Mouse (Mus musculus) spleen, adult 2 months (tissue): ENCODE measurements around the gene Olfr948. TPM values are rescaled to one million over a fixed set of nuclear protein-coding genes. Genes with fewer than 3 reads are reported as not detected.

ENCODE experiments used
- DNase-seq, 2 experiments: peaks; one replicate each; pipeline versions ENCODE4 v3.0.0 to v3.0.0-alpha.2; 2012 to 2021; ENCODE audit warnings: low spot score in 2 of 2, low read depth in 1 of 2
- H3K27ac ChIP-seq: fragments of 200-500 bp; 2 replicates; pipeline ENCODE4 v1.5.1; 2012; ENCODE audit warnings: low read length, inconsistent platforms; ENCODE audit not compliant: insufficient read depth
- H3K27me3 ChIP-seq: fragments of 200-500 bp; 2 replicates; pipeline ENCODE4 v1.6.1; 2012; ENCODE audit warnings: mild to moderate bottlenecking, moderate library complexity, low read length, inconsistent platforms; ENCODE audit not compliant: control insufficient read depth, insufficient read depth
- H3K36me3 ChIP-seq: fragments of 200-500 bp; 2 replicates; pipeline ENCODE4 v1.6.1; 2012; ENCODE audit warnings: mild to moderate bottlenecking, low read length, inconsistent platforms; ENCODE audit not compliant: control insufficient read depth, insufficient read depth
- H3K4me1 ChIP-seq: fragments of 200-500 bp; 2 replicates; pipeline ENCODE4 v1.6.1; 2011; ENCODE audit warnings: inconsistent platforms; ENCODE audit not compliant: control insufficient read depth, insufficient read depth, insufficient read length
- H3K4me3 ChIP-seq: fragments of 200-500 bp; 2 replicates; pipeline ENCODE4 v1.5.1; 2011; ENCODE audit warnings: mild to moderate bottlenecking, inconsistent platforms; ENCODE audit not compliant: insufficient read depth, insufficient read length; ENCODE audit errors: extremely low read depth
- CTCF ChIP-seq: fragments of 200-500 bp; IDR thresholded peaks from 2 replicates; pipeline ENCODE4 v1.5.1; 2011; ENCODE audit warnings: mild to moderate bottlenecking, inconsistent platforms; ENCODE audit not compliant: insufficient read depth, insufficient read length, insufficient replicate concordance; ENCODE audit errors: extremely low read depth
- POLR2A ChIP-seq: fragments of 200-500 bp; IDR thresholded peaks from 2 replicates; pipeline ENCODE4 v1.6.1; 2011; ENCODE audit warnings: low read depth, low read length, inconsistent platforms
- WGBS: fragments of 180-500 bp; shearing (Covaris S2); methylation state at CpG from one replicate; pipeline ENCODE4 v1.1.7; 2018; 5-methylcytosine and 5-hydroxymethylcytosine counted together
- polyA plus RNA-seq: library from polyadenylated mRNA; depleted of rRNA; stranded (reverse); fragments of >200 nt; gene quantifications from 2 replicates; pipeline ENCODE4 v1.2.3, GENCODE M21; 2012; rRNA removed

Gene Olfr948
- polyA plus RNA-seq, result not detected in 2 replicates

DNA sequence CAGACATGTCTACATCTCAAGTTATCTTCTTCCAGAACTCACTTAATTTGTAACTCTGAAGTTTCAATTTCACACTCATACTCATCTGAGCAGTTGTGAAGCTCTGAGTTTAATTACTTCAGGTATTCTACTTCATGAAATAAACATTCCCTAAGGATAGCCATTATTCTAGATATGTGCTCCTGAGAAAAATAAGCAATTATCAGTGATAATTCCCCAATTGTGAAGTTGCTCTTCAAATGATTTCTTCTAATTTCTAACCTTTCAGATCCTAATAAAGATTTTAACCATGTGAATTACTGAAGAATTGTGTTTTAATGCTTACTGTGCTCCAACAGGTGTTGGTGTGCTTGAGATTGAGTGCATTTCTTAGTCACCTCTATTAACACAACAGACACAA, at the start of gene Olfr948:
TSS of gene Olfr948 (minus strand) at position 101 of the 400 bp plus-strand sequence.
- H3K4me1 ChIP-seq, result no peaks in the 10 kb centered on the region
- H3K27ac ChIP-seq, result no peak within 1 kb of the TSS
- H3K36me3 ChIP-seq, result no peaks in the 10 kb centered on the region
- no peak for DNase-seq
- no peak within 1 kb of the TSS for H3K4me3 ChIP-seq
- no peak for TF ChIP-seq CTCF
- TF ChIP-seq POLR2A, result no peak
- no peaks in the 10 kb centered on the region for H3K27me3 ChIP-seq

DNA sequence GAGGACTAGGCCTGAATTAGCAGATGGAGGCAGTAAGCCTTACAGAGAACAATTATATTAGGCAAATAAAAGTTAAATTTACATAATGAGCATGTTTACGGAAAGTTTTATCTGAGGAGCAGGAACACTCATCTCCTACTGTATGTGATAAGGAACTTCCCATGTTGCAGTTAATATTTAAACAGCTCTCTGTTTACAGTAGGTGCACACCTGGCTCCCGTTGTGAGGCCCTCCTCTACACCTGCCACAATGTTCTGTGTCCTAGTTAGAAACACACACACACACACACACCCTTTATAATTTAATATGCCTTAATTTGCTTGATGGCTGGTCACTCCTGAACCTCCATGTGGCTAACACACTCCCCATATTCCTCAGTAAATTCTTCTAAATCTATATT, 38.7 kb downstream of the Olfr948 start:
- Histone ChIP-seq H3K4me3 (no peak overlapping the region), H3K27ac (no peak overlapping the region), H3K27me3 (no peaks in the 10 kb centered on the region), H3K36me3 (no peaks in the 10 kb centered on the region), H3K4me1 (no peaks in the 10 kb centered on the region)
- WGBS, result 82% methylated on average over 2 of the region's 2 CpGs
- no peak for DNase-seq
- no peak for TF ChIP-seq POLR2A
- TF ChIP-seq CTCF, result no peak

DNA sequence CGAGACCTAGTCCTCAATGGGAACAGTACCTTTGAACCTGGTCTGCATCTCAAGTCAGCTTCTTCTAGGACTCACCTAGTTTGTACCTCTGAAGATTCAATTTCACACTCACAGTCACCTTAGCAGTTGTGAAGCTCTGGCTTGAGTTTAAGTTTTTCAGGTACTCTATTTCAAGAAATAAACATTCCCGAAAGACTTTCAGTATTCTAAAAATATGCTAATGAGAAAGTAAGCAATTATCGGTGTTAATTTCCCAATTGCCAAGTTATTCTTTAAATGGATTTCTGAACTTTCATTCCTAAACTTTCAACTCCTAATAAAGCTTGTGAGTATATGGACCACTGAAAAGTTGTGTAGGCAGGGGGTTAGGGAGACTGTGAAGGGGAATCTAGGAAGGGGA, 49.1 kb downstream of the Olfr948 start, which contains the start of gene Olfr945:
TSS of gene Olfr945 (minus strand) at position 101 of the 400 bp plus-strand sequence.
- no peak for DNase-seq
- WGBS, result 88% methylated on average over 3 of the region's 3 CpGs
- TF ChIP-seq POLR2A (no peak), CTCF (no peak)
- no peaks in the 10 kb centered on the region for H3K4me1 ChIP-seq
- H3K27ac ChIP-seq, result no peak within 1 kb of the TSS
- no peaks in the 10 kb centered on the region for H3K27me3 ChIP-seq
- H3K4me3 ChIP-seq, result no peak within 1 kb of the TSS
- H3K36me3 ChIP-seq, result no peaks in the 10 kb centered on the region

Other genes with a start within 250 kb of the Olfr948 start
- not detected in 2 replicates for gene Olfr938, start 247.2 kb downstream of the Olfr948 start, polyA plus RNA-seq
- gene Olfr27, start 197.9 kb downstream of the Olfr948 start, polyA plus RNA-seq, result not detected in 2 replicates
- gene Olfr943, start 159.7 kb downstream of the Olfr948 start, polyA plus RNA-seq, result not detected in 2 replicates
- not detected in 2 replicates for gene Olfr944, start 124.1 kb downstream of the Olfr948 start, polyA plus RNA-seq
- gene Olfr1537, start 76.1 kb downstream of the Olfr948 start, polyA plus RNA-seq, result not detected in 2 replicates
- not detected in 2 replicates for gene Olfr945, start 49.2 kb downstream of the Olfr948 start, polyA plus RNA-seq
- gene Olfr951, start 61.4 kb upstream of the Olfr948 start, polyA plus RNA-seq, result not detected in 2 replicates
- gene Olfr952, start 101.1 kb upstream of the Olfr948 start, polyA plus RNA-seq, result not detected in 2 replicates
- not detected in 2 replicates for gene Olfr954, start 130.7 kb upstream of the Olfr948 start, polyA plus RNA-seq
- gene Olfr955, start 145.9 kb upstream of the Olfr948 start, polyA plus RNA-seq, result not detected in 2 replicates
- gene Olfr44, start 167.9 kb upstream of the Olfr948 start, polyA plus RNA-seq, result not detected in 2 replicates
- gene Olfr957, start 189.8 kb upstream of the Olfr948 start, polyA plus RNA-seq, result not detected in 2 replicates
- gene Olfr958, start 228.0 kb upstream of the Olfr948 start, polyA plus RNA-seq, result not detected in 2 replicates
- gene Olfr959, start 249.5 kb upstream of the Olfr948 start, polyA plus RNA-seq, result not detected in 2 replicates